ENCODE assay signal across 17 mouse cellular contexts in genomic region chr15:65733326-65733725, GRCm38 (mm10).
DNase-seq lines count a peak whose midpoint lies in the region; ATAC-seq lines count a peak whose summit lies in the region.
"Had no signal": no experiment of that assay in that cellular context is flagged by ENCODE, and none has a peak within 500 bp of the region (broad histone marks: within the 10 kb centered on the region; RNA-seq: fewer than 3 reads in every experiment).

No protein-coding gene starts in this region.

- no peak overlapping the region for H3K27ac ChIP-seq in forebrain, embryonic 15.5 days (replicated peaks)
- no peak overlapping the region for H3K27ac ChIP-seq in forebrain, embryonic 10.5 days
- no peak overlapping the region for H3K27ac ChIP-seq in midbrain, embryonic 16.5 days (ENCODE audit: low read length)
- H3K27ac ChIP-seq in midbrain, embryonic 10.5 days (replicated peaks): no peak overlapping the region
- H3K27ac ChIP-seq: hindbrain, embryonic 15.5 days had no signal

- no peak overlapping the region for H3K4me2 ChIP-seq in forebrain, embryonic 15.5 days (replicated peaks)
- no peak overlapping the region for H3K4me2 ChIP-seq in midbrain, embryonic 16.5 days (ENCODE audit: low read length)
- H3K4me2 ChIP-seq: hindbrain, embryonic 15.5 days; liver, embryonic 11.5 days had no signal

- H3K36me3 ChIP-seq in forebrain, embryonic 15.5 days: no peaks in the 10 kb centered on the region
- no peaks in the 10 kb centered on the region for H3K36me3 ChIP-seq in forebrain, embryonic 10.5 days (replicated peaks)
- H3K36me3 ChIP-seq in midbrain, embryonic 16.5 days (ENCODE audit: control insufficient read depth, insufficient read depth, low read length): no peaks in the 10 kb centered on the region
- H3K36me3 ChIP-seq in midbrain, embryonic 10.5 days: no peaks in the 10 kb centered on the region
- H3K36me3 ChIP-seq: hindbrain, embryonic 15.5 days had no signal

- no peaks in the 10 kb centered on the region for H3K27me3 ChIP-seq in forebrain, embryonic 15.5 days
- H3K27me3 ChIP-seq in forebrain, embryonic 10.5 days (ENCODE audit: poor library complexity, severe bottlenecking): no peaks in the 10 kb centered on the region
- no peaks in the 10 kb centered on the region for H3K27me3 ChIP-seq in midbrain, embryonic 16.5 days (ENCODE audit: control insufficient read depth, insufficient read depth, low read depth, low read length)
- H3K27me3 ChIP-seq in midbrain, embryonic 10.5 days (ENCODE audit: low read depth, poor library complexity, severe bottlenecking): no peaks in the 10 kb centered on the region
- H3K27me3 ChIP-seq: CH12.LX; hindbrain, embryonic 15.5 days had no signal

- ATAC-seq in forebrain, embryonic 15.5 days (replicated peaks): peak; percentile 41; the same call in 1 of the 2 replicates
- peak; percentile 76 for ATAC-seq in midbrain, embryonic 16.5 days
- ATAC-seq in inflammation-experienced regulatory T-cells, adult 6 months: no peak

- H3K9me3 ChIP-seq in forebrain, embryonic 15.5 days: no peaks in the 10 kb centered on the region
- H3K9me3 ChIP-seq in forebrain, embryonic 10.5 days: no peaks in the 10 kb centered on the region
- H3K9me3 ChIP-seq in midbrain, embryonic 16.5 days (replicated peaks; ENCODE audit: control insufficient read depth, low read length, poor library complexity, severe bottlenecking): no peaks in the 10 kb centered on the region
- H3K9me3 ChIP-seq in midbrain, embryonic 10.5 days (replicated peaks): no peaks in the 10 kb centered on the region
- H3K9me3 ChIP-seq: hindbrain, embryonic 15.5 days had no signal

- no peak overlapping the region for H3K9ac ChIP-seq in forebrain, embryonic 15.5 days (replicated peaks)
- H3K9ac ChIP-seq in midbrain, embryonic 16.5 days (ENCODE audit: low read depth, low read length): no peak overlapping the region
- H3K9ac ChIP-seq: hindbrain, embryonic 15.5 days had no signal

- no peak for DNase-seq in forebrain, embryonic 10.5 days (ENCODE audit: extremely low spot score, low spot score)
- no peak for DNase-seq in midbrain, embryonic 10.5 days (ENCODE audit: low spot score)
- DNase-seq in left cerebral cortex, adult 9 months (ENCODE audit: low spot score in 2 of 2): peak; percentile 13 to 28
- DNase-seq in ovary, adult 18-20 months (ENCODE audit: low spot score): no peak
- DNase-seq in embryo, embryonic 11 days: no peak
- DNase-seq: adrenal gland, postnatal 10 days; cerebellum, adult 9-11 months; gastrocnemius, postnatal 14 days; heart, postnatal 14 days; kidney, adult 18-20 months; kidney, postnatal 25 days had no signal

- H3K4me3 ChIP-seq in forebrain, embryonic 15.5 days: no peak overlapping the region
- H3K4me3 ChIP-seq in forebrain, embryonic 10.5 days: no peak overlapping the region
- no peak overlapping the region for H3K4me3 ChIP-seq in midbrain, embryonic 16.5 days (ENCODE audit: low read depth, low read length)
- H3K4me3 ChIP-seq in midbrain, embryonic 10.5 days: no peak overlapping the region
- H3K4me3 ChIP-seq: hindbrain, embryonic 15.5 days had no signal

- WGBS in forebrain, embryonic 15.5 days: 82% methylated on average over 6 of the region's 6 CpGs
- WGBS in forebrain, embryonic 10.5 days: 93% methylated on average over 6 of the region's 6 CpGs
- WGBS in midbrain, embryonic 16.5 days: 70% methylated on average over 6 of the region's 6 CpGs
- WGBS in midbrain, embryonic 10.5 days: 89% methylated on average over 6 of the region's 6 CpGs

- no peaks in the 10 kb centered on the region for H3K4me1 ChIP-seq in forebrain, embryonic 15.5 days
- no peaks in the 10 kb centered on the region for H3K4me1 ChIP-seq in forebrain, embryonic 10.5 days
- no peaks in the 10 kb centered on the region for H3K4me1 ChIP-seq in midbrain, embryonic 16.5 days (ENCODE audit: control insufficient read depth, insufficient read depth, low read length)
- no peaks in the 10 kb centered on the region for H3K4me1 ChIP-seq in midbrain, embryonic 10.5 days
- H3K4me1 ChIP-seq: hindbrain, embryonic 15.5 days had no signal

Comparison
In these comparisons a context has a peak if more than half of its experiments do, and no peak if none do; other contexts are left out.
1. DNase-seq: peak in left cerebral cortex, adult 9 months (2 of 2); none in forebrain, embryonic 10.5 days (single experiment), midbrain, embryonic 10.5 days (single experiment), ovary, adult 18-20 months (single experiment) and embryo, embryonic 11 days (single experiment).